Mouse (Mus musculus) thymus, adult 18-20 months (tissue): Measurements from ENCODE around the gene Mrps12.
A peak's percentile ranks its signal among the peaks of the same experiment; 100 is the strongest.
"Not testable (repeated sequence)": the region's sequence is repeated elsewhere in the genome, so short reads cannot be mapped to it uniquely, and the experiment has no call there.

Source experiments
- DNase-seq, 2 experiments: peaks; one replicate each; pipeline ENCODE4 v3.0.0; 2022; ENCODE audit warnings: mixed read lengths in 2 of 2

The Mrps12 gene

DNA sequence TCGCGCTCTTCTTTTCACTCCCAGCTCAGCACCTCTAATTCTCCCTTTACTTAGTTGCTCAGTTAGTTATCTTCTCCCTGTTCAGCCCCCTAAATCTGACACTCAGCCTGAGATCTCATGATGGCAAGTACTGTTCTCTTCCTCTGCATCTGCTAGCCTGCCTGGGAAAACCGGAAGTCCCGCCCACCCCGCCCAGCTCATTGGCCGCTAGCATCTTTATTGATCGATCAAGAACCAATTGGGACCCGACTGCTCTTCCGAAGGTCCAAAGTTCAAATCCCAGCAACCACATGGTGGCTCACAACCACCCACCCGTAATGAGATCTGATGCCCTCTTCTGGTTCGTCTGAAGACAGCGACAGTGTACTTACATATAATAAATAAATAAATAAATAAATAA lies 40.3 kb downstream of the Mrps12 start:
- not testable (repeated sequence) for DNase-seq

DNA sequence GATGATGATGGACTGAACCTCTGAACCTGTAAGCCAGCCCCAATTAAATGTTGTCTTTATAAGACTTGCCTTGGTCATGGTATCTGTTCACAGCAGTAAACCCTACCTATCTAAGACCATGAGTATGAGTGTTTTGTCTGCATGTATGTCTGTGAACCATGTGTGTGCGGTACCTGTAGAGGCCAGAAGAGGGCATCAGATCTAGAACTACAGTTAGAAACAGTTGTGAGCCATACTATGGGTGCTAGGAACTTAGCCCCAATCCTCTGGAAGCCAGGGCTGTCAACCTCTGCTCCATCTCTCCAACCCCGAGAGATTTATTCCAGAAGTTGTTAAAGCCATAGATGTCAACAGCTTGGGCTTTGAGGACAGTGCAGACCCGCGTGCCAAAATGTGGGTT lies 41.4 kb downstream of the Mrps12 start:
- no peak for DNase-seq

DNA sequence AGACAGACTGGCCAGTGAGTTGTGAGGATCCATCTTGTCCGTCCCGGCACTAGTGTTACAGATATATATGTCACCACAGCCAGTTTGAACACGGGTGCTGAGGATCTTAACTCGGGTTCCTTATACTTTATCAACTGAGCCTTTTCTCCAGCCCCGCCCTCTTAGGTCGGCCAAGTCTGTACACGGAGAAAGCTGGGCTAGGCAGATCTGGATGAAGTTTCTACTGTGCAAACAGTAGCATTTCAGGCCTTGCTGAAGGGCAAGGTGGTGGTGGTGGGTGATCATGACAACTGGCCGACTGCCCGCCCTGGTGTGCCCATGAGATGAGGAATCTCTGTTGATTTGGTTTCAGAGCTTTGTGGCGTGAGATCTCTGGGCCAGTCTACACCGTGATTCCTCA lies 44.3 kb downstream of the Mrps12 start:
- DNase-seq = no peak

DNA sequence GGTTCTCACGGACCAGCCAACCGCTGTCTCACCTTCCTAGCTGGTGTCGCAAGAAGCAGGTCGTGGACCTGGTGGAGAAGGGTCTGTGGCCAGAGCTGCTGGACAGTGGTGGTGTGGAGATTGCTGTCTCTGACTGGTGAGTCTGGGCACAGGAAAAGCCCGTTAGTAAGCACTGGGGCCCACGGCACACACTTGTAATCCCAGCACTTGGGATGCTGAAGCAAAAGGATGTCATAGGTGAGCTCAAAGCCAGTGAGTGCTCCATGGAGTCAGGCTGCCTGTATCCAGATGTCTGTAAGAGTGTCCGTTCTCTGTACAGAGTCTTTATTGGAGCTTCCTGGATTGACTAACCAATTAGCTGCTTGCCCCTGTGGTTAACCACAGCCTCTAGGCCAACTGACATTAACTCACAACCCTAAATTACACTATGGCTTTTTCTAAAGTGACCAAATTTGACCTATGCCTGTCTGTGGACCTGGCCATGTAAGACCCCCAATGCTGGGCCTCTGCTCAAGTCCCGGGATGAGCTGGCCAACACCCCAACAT lies 46.6 kb downstream of the Mrps12 start:
- DNase-seq = no peak

DNA sequence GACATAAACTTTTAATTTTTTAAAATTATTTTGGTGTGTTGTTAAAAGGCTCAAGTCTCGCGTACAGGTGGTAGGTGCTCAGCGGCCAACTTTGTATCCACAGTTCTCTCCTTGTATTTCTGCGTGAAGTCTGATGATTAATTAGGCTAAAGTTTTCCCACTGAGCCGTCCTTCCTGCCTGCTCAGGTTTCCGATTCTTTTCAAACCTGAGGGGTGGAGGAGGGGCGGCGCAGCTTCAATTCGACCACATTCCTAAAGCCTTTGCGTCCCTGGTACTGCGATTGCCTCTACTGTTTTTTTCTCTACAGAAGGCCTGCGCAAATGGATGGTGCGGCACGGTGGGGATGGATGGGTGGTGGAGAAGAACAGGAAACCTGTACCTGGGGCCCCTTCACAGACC lies 47.2 kb downstream of the Mrps12 start:
- peak in 1 of 2 experiments; percentile 27 for DNase-seq

DNA sequence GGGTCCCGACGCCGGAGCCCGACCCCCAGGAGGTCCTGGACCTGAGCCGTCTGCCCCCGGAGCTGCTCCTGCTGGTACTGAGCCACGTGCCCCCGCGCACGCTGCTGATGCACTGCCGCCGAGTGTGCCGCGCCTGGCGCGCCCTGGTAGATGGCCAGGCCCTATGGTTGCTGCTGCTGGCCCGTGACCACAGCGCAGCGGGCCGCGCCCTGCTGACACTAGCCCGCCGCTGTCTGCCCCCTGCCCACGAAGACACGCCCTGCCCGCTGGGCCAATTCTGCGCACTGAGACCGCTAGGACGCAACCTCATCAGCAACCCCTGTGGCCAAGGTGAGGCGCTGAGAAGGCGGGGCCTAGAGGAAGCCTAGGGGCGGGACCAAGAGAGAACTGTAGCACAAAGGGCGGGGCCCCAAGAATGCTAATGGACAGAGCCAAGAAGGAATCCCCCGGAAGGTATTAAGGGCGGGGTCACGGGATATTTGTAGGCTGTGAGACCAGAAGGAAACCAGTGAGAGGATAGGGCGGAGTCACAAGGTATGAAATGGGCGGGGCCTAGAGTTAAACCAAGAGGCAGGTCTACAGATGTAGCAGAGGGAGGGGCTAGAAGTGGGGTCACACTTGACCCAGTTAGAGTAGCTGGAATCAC lies 48.2 kb downstream of the Mrps12 start:
- DNase-seq = peak; percentile 65 to 89

DNA sequence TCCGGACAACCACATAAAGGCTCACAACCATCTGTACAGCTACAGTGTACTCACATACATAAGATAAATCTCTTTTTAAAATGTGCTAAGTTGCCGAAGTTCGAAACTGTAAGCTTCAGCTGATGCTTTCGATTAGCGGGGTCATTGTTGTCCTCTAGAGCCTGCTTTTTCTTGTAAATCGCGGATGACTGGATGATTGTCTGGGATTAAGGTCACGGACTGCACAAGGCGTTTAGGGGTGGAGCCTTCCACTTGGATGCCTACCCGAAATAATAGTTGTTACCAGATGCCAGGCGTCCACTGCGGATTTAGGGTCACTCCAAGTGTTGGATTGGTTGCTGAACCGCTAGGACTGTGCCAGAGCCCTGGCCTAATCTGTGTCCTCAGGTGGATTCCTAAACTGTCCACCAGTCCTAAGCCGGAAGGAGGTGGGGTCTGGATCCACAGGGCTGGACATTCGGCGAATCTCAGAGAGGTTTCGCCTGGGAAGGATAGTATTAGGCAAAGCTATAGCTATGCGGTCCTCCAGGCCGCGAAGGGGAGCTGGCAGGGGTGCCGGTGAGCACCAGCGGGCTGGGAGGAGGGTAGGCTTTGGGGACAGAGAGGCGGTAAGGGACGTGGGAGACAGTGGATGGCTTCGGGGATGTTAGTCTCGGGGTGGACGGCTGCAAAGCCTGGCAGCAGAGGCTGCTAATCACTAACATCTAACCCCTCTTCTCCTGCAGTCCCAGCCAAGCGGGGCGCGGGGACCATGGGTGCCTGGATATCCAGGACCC lies 48.9 kb downstream of the Mrps12 start, which contains the start of gene Fbxo27:
Fbxo27 (plus strand) TSS at position 305 of the 776 bp plus-strand sequence.
- DNase-seq = no peak

DNA sequence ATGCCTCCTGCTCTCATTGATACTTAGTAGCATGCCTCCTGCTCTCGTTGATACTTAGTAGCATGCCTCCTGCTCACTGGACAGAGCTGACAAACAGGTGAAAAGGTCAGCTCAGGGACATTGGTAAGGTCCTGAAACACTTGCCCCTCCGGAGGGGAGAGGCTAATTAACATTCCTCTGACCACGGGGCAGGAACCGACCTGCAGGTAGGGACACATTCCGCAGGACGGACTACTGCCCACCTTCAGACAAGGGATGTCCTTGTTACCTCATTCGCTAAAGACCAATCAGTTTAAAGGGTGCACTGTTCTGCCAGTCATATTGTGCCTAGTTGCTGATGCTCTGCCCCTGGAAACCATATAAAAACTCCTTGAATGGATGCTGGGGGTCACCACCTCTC lies 50.5 kb downstream of the Mrps12 start:
- no peak for DNase-seq
